Mouse (Mus musculus) mouse embryonic stem cell (cell line): Measurements from ENCODE around the gene Itgam.

Source experiments
- in situ Hi-C, 2 experiments: fragments of 300-500 bp; cut with MboI; formaldehyde crosslinking; loops; 1 replicate in 1 of 2; 3 replicates in 1 of 2; pipeline ENCODE4 v1.14.3; 2019 to 2020; ENCODE audit warnings: low sequenced_read_pairs in 2 of 2, low pct_unique_long_range_greater_than_20kb in 1 of 2, mixed read lengths in 1 of 2; ENCODE audit not compliant: unreplicated experiment in 1 of 2

Gene Itgam

DNA sequence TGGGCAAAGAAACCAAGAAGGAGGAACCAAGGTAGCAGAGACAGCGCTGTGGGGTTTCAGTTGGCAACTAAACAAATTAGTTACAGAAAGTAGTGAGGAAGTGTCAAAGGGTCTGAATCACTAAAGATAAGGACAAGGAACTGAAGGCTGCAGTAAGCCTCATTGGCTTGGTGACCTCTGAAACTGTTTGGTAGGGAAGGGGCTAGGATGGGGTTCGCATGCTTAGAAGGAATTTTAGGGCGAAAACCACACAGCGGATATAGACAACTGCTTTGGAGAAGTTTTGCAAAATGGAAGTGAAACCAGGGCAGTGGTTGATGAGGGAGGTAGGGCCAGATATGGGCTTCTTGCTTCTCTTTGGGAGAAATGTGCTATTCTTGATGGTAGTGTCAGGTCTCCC lies 13.6 kb upstream of the Itgam start:
- in situ Hi-C loops, result no loop called here

DNA sequence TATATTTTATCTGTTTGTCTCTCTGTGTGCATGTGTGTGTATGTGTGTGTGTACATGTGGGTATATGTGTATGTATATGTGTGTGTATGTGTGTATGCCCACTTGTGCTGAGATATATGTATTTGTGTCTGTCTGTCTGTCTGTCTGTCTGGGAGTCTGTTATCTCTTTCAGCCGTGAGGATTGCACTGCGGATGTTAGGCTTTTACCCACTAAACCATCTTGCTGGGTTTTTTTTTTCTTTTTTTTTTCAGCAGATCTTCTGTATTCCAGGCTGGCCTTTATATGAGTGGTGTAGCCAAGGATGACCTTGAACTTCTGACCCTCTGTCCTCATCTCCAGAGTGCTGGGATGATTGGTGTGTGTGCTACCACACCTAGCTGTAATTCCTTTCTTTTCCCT lies 13.2 kb upstream of the Itgam start:
- in situ Hi-C loops, result no loop called here

DNA sequence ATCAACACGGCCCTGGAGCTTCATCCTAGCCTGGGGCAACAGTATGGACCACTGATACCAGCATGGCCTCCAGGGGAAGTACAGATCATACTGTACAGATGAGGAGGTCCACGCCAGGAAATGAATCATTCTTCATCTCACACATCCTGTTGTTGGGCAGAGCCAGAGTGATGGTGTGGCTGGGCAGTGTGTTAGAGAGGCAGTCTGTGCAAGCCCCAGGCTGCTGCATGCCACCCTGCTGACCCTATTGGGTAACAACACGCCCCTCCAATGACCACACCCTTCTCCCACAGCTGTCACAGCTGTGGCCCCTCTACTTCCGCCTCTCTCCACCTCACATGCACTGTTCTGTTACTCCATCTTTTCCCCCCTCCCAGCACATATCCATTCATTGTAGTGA lies 11.7 kb upstream of the Itgam start:
- in situ Hi-C loops, result no loop called here

DNA sequence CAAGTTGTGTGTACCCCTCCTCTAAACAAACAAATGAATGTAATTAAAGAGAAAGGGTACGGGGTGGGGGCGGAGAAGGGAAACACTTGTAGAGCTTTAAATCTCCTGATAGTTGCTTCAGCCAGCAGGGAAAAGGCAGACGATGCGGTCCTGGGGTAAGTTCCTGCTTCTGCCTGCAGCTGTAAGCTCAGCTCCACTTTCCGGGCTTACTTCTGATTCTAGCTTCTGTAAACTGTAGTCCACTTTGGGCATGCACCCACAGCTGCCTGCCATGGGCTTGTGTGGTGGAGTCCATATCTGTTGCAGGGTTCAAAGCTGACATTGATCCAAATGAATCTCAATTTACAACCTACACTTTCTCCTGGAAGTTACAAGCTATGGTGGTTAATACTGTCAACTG lies 9.4 kb upstream of the Itgam start:
- in situ Hi-C loops, result no loop called here

DNA sequence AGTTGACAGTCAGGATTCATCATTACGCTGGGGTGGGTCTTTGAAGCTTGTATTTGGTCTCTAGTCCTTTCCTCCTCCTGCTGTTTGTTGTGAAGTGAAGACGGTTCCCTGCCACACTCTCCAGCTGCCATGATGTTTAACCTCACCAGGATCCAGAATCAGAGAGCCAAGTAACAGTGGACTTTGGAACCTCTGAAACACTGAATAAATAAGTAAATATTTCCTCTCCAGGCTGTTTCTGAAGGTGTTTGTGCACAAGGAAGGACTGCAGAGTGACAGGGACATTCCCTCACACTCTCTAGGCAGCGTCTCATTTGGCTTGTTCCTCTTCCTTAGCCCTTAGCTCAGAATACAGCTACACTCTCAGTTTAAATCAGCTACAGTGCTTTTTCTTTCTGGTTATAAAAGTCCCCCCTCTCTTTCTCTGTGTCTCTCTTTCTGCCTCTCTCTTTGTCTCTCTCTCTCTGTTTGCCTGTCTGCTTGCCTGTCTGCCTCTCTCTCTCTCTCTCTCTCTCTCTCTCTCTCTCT lies 5.5 kb upstream of the Itgam start:
- in situ Hi-C loops, result no loop called here

DNA sequence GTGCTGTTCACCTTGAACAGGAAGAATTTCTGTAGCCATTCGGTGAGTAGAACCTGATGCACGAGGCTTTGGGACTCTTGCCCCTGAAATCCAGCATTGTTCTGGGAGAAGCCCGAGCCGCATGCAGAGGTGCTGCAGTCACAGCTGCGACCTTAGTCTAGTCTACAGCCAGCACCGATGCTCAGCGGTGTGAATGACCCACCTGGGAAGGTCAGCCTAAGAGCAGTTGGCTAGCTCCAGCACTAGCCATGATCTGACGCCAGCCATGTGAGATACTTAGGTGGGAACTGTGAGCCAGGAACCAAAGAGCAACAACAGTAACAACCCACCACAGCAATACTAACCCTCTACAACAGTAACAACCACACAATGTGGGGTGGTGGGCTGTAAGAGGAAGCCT lies 4.6 kb upstream of the Itgam start:
- in situ Hi-C loops, result no loop called here

DNA sequence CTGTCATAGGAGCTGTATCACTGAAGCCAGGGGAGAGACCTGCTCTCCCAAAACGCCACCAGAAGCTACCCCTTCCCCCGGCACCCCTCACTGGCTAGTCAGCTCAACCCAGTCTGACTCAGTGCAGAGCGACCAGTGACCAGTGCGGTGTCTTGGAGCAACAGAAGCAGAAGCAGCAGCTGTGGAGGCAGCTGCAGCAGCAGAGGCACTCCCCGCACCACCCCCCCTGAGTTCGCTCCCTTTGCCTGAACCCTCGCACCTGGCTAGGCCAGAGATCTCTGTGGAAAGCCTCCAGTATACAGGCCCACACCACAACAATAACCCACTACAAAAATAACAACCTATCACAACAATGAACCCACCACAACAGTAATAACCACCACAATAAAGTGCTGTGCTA lies 3.9 kb upstream of the Itgam start:
- in situ Hi-C loops, result no loop called here

DNA sequence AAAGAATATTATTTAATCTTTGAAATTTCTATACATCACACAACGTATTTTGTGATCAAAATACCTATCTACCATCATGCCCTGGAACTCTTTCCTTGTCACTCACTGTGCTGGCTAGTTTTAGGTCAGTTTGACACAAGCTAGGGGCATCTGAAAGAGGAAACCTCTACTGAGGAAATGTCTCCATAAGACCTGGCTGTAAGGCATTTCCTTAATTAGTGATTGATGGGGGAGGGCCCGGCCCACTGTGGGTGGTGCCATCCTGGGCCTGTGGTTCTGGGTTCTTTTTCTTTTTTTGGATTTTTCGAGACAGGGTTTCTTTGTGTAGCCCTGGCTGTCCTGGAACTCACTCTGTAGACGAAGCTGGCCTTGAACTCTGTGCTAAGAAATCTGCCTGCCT lies 3.3 kb upstream of the Itgam start:
- in situ Hi-C loops, result no loop called here

DNA sequence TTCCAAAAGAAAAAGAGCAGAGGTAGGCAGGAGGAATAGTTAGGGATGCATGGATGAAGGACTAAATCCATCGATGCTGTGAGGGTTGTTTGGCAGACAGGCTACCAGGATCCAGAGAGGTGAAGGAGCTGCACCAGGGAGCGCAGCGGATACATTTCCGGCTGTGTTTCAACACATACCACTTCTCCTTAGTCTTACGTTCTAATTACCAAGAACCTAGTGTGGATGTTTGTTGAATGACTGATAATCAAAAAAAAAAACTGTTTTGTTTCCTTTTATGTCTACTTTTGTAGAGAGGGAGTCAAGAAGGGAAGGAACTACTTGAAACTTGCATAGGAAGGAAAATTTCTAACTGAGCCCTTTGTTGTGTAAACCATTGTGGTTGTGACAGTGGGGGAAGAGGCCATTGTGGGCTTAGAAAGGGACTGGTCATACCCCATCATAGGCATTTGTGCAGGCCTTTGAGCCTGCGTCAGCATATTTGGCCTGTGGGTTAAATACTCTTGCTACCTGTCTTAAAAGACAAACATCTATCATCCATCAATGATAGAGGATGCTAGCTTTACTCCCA lies 856 bp downstream of the Itgam start:
- in situ Hi-C loops, result no loop called here

DNA sequence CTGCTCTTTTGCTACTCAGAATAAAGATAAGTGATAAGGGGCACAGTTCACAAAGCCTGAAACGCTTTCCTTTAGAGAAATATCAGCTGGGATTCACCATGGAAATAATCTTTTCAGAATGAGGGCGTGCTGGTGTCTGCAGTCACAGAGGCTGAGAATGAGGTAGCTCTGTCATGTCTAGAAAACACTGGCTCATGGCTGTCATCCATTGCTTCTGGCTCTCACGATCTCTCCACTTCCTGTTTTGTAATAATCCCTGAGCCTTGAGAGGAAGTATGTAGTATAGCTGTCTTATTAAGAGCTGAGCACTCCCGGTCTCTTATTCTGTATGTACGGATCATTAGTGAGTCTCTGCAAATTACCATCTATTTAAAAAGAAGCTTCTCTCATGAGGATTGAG lies 3.1 kb downstream of the Itgam start:
- in situ Hi-C loops, result no loop called here

DNA sequence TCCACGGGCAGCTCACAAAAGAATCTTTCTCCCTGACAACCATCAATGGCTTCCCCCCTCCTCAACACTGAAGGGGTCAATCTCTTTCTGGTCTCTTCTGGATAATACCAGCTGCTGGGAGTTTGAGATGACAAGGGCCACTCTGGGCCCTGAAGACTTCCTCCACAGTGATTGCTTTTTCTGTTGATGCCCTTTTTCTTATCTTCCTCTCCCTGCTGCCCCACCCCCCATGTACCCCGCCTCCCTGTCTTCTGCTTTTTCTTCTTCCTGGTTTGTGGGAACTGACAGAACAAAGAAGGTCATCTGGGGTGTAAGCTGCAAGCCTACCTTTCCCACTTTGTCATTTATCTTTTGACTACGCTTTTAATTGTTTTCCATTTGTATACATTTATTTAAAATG lies 5.4 kb downstream of the Itgam start:
- in situ Hi-C loops, result no loop called here

DNA sequence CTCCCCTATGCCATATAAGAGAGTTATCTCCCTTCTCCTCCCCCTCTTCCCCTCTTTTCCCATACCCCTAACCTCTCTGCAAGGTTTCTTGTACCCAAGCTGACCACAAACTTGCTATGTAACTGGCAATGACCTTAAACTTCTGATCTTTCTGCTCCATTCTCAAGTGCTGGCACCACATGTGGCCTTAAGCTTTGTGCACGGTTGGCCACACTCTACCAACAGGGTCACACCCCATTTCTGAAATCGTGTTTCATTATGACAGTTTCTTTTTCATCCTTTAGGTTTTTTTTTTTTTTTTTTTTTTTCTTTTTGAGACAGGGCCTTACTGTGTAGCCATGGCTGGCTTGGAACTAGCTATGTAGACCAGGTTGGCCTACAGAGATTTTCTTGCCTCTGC lies 7.4 kb downstream of the Itgam start:
- in situ Hi-C loops, result no loop called here

DNA sequence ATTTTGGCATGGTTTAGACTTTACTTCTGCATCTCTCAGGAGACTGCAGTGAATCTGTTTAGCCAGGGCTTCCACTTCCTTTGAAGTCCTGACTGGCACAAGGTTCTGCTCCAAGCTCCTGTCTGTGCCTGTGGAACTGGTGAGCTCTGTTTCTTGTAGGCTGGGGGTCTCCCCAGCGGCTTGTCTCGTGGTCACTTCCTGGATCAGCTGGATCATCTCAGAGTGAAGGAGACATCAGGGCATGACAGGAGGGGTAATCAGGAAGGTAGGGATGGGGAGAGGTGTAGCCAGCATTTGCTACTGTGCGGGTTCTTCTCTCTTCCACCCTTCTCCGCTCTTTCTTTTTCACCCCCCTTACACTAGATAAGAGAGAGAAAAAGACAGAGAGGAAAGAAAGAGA lies 9.4 kb downstream of the Itgam start:
- in situ Hi-C loops, result no loop called here

DNA sequence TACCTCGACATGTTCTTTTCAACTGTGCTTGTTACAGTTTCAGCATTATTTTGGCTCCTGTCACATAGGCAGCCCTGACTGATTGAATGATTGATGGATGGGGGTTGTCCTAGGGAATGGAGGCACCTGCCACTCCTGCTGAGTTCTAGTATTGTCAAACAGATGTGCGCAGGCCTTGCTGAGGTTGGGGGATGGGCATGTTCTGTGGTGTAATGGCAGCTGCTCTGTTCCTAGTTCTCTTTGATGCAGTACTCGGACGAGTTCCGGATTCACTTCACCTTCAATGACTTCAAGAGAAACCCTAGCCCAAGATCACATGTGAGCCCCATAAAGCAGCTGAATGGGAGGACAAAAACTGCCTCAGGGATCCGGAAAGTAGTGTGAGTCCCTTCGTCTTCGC lies 17.6 kb downstream of the Itgam start:
- in situ Hi-C loops, result no loop called here

DNA sequence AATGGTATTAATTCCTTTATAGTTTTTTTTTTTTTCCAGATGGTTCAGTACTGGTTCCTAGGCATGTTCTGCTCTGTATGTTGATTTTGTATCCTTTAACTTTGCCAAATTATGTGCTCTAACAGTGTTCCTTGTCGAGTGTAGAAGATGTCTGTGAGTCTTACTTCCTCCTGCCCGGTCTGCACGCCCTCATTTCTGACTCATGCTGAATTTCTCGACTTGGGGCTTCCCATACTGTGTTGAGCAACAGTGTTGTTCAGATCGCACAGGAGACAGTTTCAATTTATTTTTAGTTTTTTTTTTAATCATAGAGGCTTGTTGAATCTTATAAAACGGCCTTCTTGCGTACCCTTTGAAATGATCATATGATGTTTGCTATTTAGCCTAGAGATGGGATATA lies 26.7 kb downstream of the Itgam start:
- in situ Hi-C loops, result no loop called here

DNA sequence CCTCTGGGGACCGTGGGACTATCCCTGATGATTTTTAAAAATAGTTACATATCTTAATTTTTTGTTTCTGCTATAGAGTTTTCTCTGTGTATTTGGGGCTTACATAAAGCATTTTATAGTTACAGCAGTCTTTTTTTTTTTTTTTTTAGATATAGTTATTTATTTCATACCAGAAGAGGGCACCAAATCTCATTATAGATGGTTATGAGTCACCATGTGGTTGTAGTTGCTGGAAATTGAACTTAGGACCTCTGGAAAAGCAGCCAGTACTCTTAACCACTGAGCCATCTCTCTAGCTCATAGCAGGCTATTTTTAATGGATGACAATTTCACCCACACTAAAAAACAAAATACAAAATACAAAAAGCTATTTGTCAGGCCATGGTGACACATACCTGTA lies 35.7 kb downstream of the Itgam start:
- in situ Hi-C loops, result no loop called here

DNA sequence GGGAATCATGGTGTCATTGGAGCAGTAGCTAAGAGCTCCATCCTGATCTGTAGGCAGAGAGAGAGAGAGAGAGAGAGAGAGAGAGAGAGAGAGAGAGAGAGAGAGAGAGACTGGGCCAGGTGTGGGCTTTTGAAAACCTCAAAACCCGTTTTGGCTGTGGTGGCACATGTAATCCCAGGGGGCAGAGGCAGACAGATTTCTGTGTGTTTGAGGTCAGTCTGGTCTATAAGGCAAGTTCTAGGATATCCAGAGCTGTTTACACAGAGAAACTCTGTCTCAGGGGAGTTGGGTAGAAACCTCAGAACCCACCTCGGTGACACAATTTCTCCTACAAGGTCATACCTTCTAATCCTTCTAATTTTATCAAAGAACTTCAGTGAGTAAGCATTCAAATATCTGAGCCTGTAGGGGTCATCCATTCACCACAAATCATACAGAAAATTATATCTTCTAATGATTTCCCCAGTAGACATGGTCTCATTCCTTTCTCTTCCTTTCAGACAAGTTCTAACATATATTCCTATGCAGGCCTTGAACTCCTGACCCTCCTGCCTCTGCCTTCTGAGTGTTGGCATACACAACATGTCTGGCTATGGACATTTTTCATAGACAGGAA lies 38.4 kb downstream of the Itgam start:
- in situ Hi-C loops, result no loop called here

DNA sequence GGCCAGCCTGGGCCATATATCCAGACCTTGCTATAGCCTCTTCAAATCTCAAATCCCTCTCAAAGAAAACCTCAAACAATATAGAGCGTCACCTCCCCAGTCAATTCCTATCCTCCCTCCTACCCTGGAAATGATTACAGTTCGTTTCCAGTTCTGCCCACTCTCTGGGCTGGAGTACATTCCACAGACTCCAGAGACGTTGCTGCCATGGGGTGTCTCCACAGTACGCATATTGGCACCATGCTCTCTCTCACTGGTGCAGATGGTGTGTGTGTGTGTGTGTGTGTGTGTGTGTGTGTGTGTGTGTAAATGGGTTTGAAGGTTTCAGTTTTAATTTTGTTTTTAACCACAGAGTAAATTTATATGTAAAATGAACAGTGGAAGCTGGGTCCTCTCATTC lies 42.8 kb downstream of the Itgam start:
- in situ Hi-C loops, result no loop called here

DNA sequence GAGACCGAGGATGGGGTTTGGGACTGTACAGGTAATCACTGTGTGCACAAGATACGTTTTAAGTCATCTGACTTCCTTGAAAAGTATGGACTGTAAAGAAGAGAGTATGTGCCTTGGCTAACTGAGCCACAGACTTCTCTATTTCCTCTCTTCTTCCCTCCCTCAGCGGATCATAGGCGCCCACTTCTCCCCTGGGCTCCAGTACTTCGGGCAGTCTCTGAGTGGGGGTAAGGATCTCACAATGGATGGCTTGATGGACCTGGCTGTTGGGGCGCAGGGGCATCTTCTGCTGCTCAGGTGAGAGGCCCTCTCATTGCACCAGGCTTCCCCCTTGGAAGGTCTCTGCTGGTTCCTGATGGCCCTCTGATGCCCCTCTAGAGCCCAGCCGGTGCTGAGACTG lies 45.0 kb downstream of the Itgam start:
- in situ Hi-C loops, result no loop called here

DNA sequence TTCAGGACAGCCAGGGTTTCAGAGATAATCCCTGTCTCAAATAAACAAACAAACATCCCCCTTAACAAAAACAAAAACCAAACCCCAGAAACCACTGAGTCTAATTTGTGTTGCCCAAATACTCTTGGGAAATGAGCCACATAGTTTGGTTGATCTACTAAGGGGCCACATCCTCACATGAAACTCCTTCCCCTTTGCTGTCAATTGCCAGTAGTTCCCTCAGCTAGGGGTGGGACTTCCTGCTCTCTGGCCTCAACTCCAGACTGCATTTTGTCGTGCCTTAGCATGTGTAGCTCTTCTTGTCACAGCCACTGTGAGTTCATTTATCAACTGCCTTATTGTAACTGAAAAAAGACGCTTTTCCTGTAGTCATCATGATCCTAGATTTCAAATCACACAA lies 47.9 kb downstream of the Itgam start:
- in situ Hi-C loops, result no loop called here

DNA sequence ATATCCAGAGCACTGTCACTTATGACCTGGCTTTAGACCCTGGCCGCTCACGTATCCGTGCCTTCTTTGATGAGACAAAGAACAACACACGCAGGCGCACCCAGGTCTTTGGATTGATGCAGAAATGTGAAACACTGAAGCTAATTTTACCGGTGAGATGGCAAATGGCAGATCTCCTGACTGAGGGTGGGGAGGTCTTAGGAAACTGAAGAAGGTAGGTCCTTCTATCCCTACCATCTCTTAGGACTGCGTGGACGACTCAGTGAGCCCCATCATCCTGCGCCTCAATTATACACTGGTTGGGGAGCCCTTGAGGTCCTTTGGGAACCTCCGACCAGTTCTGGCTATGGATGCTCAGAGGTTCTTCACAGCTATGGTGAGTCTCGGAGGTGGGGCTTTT lies 49.7 kb downstream of the Itgam start:
- in situ Hi-C loops, result no loop called here
